Mouse (Mus musculus): ENCODE results near the gene Usp22.

GRCm38 (mm10) chr11:61174291-61174820, 499 bp downstream of the Usp22 start:
- TF ChIP-seq CTCF (IDR thresholded peaks at IDR 0.05; ENCODE audit: extremely low read depth, insufficient read length, insufficient replicate concordance, low read depth, low read length), result no peak; the same call in 1 of the 2 replicates
- no peak for TF ChIP-seq POLR2A (IDR thresholded peaks at IDR 0.05; ENCODE audit: low read depth, low read length)

All from small intestine, adult 2 months (tissue).